Mouse (Mus musculus) R1 (cell line): ENCODE measurements around the gene Rnf214.
A peak's percentile ranks its signal among the peaks of the same experiment; 100 is the strongest.

Experiments
- DNase-seq: peaks from one replicate; pipeline ENCODE4 v3.0.0-alpha.2; 2018; ENCODE audit warnings: low read depth, low spot score

The Rnf214 gene

GRCm38 (mm10) chr9:45935628-45936210 lies 29.0 kb upstream of the Rnf214 start, which contains the start of gene Tagln:
Gene Tagln (minus strand): TSS chr9:45936058.
- peak; percentile 38 for DNase-seq

- DNase-seq, result no peak
These were observed 26.1 kb upstream of the Rnf214 start for GRCm38 (mm10) chr9:45932571-45933415.

DNA sequence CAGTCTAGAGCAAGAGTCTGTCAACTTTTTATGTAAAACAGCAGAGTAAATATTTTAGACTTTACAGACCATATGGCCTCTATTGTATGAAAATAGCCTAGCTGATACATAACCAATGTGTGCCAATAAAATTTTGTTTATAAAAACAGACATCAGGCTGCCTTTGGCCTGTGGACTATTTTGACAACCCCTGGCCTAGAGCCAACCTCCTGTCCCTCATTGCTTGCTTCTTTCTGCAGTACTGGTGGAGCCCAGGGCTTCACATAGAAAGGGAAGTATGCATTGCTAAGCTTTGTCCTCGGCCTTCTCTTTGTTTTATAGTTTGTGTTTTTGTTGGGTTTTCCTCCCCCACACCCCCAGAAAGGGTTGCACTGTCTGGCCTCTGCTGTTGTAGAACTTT lies 25.2 kb upstream of the Rnf214 start:
- DNase-seq, result no peak

- no peak for DNase-seq
These were observed 22.6 kb upstream of the Rnf214 start for GRCm38 (mm10) chr9:45929285-45929684.

DNA sequence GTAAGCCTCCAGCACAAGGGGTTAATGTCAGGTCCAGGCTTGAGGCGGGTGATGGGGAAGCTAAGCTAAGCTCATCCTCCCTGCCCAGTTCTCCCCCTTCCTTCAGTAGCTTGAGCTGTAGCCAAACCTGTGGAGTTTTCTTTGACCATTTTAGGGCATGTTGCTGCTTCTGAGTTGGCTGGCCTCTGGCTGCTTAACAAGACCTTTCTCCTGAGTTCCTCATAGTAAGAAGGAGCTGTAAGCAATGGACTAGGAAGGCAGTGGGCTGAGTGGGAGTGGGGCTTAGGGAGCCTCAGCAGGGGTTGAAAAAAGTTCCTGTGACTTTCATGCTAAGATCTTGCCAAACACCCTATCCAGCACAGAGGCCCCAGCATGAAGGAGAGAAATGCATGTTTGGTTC lies 13.2 kb upstream of the Rnf214 start:
- no peak for DNase-seq

- no peak for DNase-seq
These were observed 10.6 kb upstream of the Rnf214 start for GRCm38 (mm10) chr9:45917041-45917934.

GRCm38 (mm10) chr9:45915659-45916058 lies 8.9 kb upstream of the Rnf214 start:
- DNase-seq, result no peak

DNA sequence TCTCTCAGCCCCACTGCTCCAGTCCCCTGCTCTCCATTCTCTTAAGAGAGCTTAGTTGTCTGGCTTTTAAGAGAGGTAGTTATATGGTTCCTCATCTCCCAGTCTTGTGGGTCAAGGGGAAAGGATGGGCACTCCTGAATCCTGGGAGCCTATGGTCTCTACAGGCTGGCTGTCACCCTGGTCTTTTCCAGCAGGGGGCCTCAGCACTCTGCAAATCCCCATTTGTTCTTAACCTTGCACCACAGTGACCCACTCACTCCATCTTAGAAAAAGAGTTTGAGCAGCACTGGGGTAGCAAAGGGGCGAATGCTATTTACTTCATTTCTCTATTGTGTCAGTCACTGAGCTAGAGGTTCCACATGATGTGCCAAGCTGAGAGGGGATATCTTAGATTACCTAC lies 5.0 kb upstream of the Rnf214 start:
- peak; percentile 46 for DNase-seq

DNA sequence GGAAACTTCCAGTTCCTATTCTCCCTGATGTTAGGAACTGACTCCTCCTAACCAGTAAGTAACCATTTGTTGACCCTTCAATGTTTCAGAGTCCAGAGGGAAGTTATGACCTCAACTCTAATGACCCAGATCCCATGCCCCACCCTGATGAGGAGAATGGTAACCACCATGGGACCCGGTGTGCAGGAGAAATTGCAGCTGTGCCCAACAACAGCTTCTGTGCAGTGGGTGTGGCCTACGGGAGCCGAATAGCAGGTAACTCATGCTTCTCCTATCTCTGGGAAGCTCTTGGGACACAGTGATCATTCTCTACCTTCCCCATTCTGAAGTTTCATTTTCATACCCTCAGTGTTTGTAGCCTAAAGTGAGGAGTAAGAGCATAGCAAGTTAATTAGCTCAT lies 4.3 kb upstream of the Rnf214 start:
- DNase-seq, result no peak

- DNase-seq, result no peak
These were observed 342 bp upstream of the Rnf214 start for GRCm38 (mm10) chr9:45907078-45907428.

GRCm38 (mm10) chr9:45905811-45906237 lies 887 bp downstream of the Rnf214 start:
- DNase-seq, result peak; percentile 53

GRCm38 (mm10) chr9:45905196-45905595 lies 1.5 kb downstream of the Rnf214 start:
- DNase-seq, result peak; percentile 83

DNA sequence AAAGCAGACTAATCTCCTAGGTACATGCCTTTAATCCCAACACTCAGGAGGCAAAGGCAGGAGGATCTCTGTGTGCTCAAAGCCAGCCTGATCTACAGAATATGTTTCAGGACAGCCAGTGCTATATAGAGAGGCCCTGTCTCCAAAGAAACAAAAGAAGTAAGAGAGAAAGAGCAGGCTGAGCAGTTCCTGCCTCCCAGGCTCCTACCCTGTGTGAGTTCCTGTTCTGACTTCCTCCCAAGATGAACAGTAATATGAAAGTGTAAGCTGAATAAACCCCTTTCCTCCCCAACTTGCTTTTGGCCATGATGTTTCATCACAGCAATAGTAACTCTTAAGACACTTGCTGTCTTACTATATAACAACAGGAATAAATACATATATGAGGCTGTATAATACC lies 13.0 kb downstream of the Rnf214 start:
- DNase-seq, result no peak

DNA sequence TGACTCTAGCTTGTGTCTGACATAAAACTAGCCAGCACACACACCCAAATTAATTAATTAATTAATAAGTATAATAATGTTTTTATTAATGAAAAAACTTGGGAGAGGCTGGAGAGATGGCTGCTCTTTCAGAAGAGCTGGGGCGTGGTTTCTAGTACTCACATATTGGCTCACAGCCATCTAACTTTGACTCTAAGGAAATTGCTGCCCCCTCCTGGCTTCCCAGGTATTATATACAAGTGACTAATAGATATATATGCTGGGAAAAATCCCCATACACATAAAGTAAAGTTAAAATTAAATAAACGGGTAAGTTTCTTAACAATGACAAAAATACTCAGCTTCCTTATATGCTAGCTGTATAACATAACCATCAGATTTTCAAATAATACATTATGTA lies 28.8 kb downstream of the Rnf214 start:
- peak; percentile 20 for DNase-seq

DNA sequence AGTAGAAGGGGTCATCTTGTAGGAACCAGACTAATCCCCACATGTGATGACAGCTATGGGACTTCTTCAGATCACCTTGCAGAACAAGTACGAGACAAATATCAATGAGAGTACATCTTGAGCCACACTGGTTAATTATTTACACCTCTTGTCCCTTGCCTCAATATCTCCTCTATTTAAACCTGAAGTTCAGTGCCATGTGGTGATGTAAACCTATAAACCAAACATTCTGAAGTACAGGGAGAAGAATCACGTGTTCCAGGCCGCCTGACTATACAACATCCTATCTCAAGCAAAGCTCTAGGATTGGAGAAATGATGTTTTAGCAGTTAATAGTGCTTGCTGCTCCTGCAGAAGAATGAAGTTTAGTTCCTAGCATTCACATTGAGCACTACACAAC lies 36.4 kb downstream of the Rnf214 start:
- no peak for DNase-seq

DNA sequence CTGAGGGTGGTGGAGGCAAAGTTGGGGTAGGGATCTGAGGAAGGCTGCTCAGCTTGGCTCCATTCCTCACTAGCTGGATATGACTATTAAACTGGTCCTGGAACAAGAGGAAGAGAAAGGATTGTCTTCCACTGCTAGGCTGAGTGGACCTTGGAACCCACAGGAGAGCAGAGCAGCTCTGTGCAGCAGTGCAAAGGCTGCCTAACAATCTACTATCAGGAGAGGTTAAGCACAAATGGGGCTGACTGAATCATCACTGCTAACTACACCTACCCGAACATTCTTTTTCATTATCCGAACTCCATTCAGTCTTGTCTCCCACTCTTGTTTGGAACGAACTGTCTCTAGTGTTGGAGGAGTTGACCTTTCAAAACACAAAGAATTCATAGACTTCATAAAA lies 37.5 kb downstream of the Rnf214 start:
- no peak for DNase-seq

DNA sequence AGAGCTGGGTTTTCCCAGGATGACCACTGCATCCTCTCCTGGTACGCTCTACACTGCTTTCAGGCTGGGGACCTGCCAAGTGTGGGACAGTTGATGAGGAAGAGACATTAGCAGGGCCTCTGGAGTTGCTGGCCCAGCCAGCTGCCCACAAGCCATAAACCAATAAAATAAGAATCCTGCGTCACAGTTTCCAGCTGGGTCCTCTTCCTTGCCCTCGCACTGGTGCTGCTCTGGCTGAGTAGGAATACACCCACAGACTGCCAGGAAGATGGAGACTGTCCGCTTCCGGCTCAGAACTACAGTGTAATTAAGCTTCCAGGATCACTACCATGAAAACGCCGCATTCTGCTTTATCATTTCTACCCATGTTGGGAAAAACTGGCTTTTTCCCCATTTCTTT lies 44.9 kb downstream of the Rnf214 start:
- DNase-seq, result no peak

GRCm38 (mm10) chr9:45859364-45859763 lies 47.3 kb downstream of the Rnf214 start:
- DNase-seq, result no peak

GRCm38 (mm10) chr9:45854136-45854535 lies 52.6 kb downstream of the Rnf214 start:
- DNase-seq, result no peak

DNA sequence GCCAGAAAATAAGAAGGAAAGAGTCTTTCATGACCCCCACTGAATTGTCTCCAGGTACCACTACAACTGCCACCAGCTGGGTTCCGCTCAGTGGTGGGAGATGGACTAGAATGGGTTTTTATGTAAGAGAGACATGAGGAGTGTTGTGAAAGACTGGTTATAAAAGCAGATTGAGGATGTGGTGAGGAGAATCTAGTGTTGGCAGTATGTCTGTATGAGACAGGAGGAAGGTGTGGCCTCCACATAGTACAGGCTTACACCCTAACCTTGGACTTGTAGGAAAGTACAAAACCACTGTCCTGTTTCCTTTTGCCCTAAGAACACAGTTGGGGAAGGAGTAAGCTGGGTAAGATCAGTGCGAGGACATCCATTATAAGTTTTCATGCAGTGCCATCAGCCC lies 53.0 kb downstream of the Rnf214 start:
- DNase-seq, result no peak

DNA sequence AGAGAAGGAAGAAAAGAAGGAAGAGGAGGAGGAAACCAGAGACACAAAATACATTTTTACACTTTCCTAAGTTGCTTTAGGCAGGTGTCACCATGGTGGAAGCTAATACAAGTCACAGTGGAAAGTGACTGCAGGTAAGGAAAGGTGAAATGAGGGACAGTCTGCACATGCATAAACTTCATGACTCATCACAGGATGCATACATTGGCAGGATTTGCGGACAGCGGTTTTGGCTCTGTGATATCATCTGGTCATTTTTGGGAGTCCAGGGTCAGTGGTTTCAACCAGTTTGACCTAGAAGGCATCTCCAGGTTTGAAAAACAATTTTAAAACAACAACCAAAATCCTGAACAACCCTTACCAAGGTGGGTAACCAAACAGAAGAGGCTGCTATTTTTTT lies 54.9 kb downstream of the Rnf214 start:
- DNase-seq, result no peak

GRCm38 (mm10) chr9:45851330-45851729 lies 55.4 kb downstream of the Rnf214 start:
- DNase-seq, result no peak
